Mouse (Mus musculus) lung, embryonic 16.5 days (tissue): ENCODE data around the gene Vps8. TPM values are rescaled to one million over a fixed set of nuclear protein-coding genes. Genes with fewer than 3 reads are reported as not detected.

ENCODE experiments used
- ATAC-seq: fragments of 200-750 bp; cut with Nextera tagmentation; 2 replicates; pipeline ENCODE4 v1.8.0; 2017; ENCODE audit warnings: low read depth, mild to moderate bottlenecking, moderate library complexity
- H3K27ac ChIP-seq: fragments of 300-500 bp; sonication (generic); 2 replicates; pipeline ENCODE4 v1.5.1; 2014; ENCODE audit warnings: mild to moderate bottlenecking, control low read depth, low read length
- H3K27me3 ChIP-seq: fragments of 300-500 bp; sonication (generic); 2 replicates; pipeline ENCODE4 v1.6.1; 2014; ENCODE audit warnings: low read depth, low read length, mixed read lengths; ENCODE audit not compliant: control insufficient read depth, insufficient read depth
- H3K36me3 ChIP-seq: fragments of 300-500 bp; sonication (generic); 2 replicates; pipeline ENCODE4 v1.6.1; 2014; ENCODE audit warnings: low read length; ENCODE audit not compliant: control insufficient read depth, insufficient read depth
- H3K4me1 ChIP-seq: fragments of 300-500 bp; sonication (generic); replicated peaks from 2 replicates; pipeline ENCODE4 v1.6.1; 2014; ENCODE audit warnings: low read length, mixed read lengths; ENCODE audit not compliant: control insufficient read depth, insufficient read depth
- H3K4me2 ChIP-seq: fragments of 300-500 bp; sonication (generic); 2 replicates; pipeline ENCODE4 v1.6.1; 2014; ENCODE audit warnings: low read depth, low read length, control low read depth
- H3K4me3 ChIP-seq: fragments of 300-500 bp; sonication (generic); 2 replicates; pipeline ENCODE4 v1.5.1; 2014; ENCODE audit warnings: mild to moderate bottlenecking, low read length, control low read depth
- H3K9ac ChIP-seq: fragments of 300-500 bp; sonication (generic); 2 replicates; pipeline ENCODE4 v1.6.1; 2014; ENCODE audit warnings: low read length, control low read depth
- H3K9me3 ChIP-seq: fragments of 300-500 bp; sonication (generic); 2 replicates; pipeline ENCODE4 v1.6.1; 2016; ENCODE audit warnings: low read length; ENCODE audit not compliant: control insufficient read depth
- WGBS: fragments of 180-500 bp; shearing (Covaris S2); extraction: QIAGEN DNeasy Blood & Tissue Kit; methylation state at CpG from one replicate; pipeline ENCODE4 v1.1.7; 2014; 5-methylcytosine and 5-hydroxymethylcytosine counted together
- polyA plus RNA-seq: library from polyadenylated mRNA; unstranded; fragments of >200 nt; fragmentation: Nextera tagmentation; extraction: Ambion mirVana; gene quantifications from 2 replicates; pipeline ENCODE4 v1.2.1, GENCODE M21; 2015

Vps8 gene
- polyA plus RNA-seq, 1 experiment from 2014 or later: 16.4 TPM

DNA sequence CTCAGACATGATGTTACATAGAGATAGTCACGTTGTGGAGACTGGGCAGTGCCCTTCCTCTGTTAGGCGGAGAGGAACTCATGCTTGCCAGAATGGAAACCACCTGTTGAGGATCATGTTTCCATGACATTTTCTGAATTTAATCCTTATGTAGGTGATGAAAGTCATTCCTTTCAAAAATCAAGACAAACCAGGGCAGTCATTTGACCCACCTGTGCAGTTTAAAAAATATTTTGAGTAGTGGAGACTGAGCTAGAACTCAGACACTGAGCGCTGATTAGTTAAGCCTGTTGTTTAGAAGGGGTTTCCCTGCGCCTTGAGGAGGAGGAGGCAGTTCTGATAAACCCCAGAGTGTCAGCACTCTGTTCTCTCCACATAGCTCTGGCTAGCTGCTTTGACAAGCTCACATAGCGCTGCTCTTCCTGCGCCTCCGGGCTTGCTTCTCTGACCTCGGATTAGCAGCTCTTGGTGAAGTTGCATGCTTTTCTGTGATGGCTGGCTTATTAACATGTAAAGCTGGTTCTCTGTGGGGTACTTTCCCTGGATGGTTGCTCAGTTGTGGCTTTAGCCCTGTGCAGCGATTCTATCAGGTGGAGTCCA lies 22.2 kb downstream of the Vps8 start:
- H3K9ac ChIP-seq: no peak overlapping the region
- ATAC-seq: no peak
- no peaks in the 10 kb centered on the region; the same call in 1 of the 2 replicates for H3K36me3 ChIP-seq
- no peak overlapping the region for H3K4me2 ChIP-seq
- H3K27me3 ChIP-seq: no peaks in the 10 kb centered on the region
- H3K27ac ChIP-seq: no peak overlapping the region
- H3K4me1 ChIP-seq: no peaks in the 10 kb centered on the region
- 56% methylated on average over 9 of the region's 9 CpGs for WGBS
- H3K9me3 ChIP-seq: no peaks in the 10 kb centered on the region
- H3K4me3 ChIP-seq: no peak overlapping the region

DNA sequence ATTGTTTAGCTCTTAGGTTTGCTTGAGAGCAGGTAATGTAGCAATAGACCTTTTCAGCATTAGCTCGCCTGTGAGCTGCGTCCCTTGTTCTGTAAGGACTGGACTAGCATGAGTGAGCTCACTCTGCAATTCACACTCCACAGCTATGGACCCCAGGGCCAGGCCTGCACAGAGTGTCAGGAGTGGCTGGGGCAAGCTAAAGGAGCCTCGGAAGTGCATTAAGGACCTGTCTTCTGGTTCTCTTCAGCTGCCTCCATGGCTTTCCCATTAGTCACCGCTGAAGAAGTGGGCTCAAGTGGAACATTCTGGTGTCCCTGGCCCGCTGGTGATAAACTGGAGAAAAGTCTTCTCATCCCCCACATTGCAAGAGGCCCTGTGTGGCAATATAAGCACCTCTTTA lies 24.5 kb downstream of the Vps8 start:
- Histone ChIP-seq H3K4me1 (no peaks in the 10 kb centered on the region), H3K27ac (no peak overlapping the region), H3K4me2 (no peak overlapping the region), H3K9me3 (no peaks in the 10 kb centered on the region), H3K4me3 (no peak overlapping the region), H3K9ac (no peak overlapping the region), H3K36me3 (no peaks in the 10 kb centered on the region; the same call in 1 of the 2 replicates), H3K27me3 (no peaks in the 10 kb centered on the region)
- 0 out of 2 replicates have a peak, but pooled peaks have one; percentile 36 for ATAC-seq
- 73% methylated on average over 5 of the region's 5 CpGs for WGBS

DNA sequence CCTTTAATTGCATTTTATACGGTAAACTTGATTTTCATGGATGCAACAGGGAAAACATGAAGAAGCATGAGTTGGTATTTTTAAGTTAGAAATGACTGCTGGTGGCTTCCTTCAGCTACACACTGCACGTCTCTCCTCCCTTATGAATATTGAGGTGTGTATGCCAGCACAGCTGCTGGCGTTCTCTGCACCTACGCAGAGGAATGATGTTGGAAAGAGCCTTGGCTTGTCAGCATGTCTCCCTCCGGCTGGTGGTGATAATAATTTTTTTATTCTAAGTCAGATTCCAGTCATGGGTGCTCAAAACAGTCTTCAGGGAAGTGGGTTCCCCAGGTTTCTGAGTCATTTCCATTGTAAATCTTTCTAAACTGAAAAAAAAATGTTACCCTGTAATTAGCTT lies 25.5 kb downstream of the Vps8 start:
- H3K27ac ChIP-seq: no peak overlapping the region
- H3K27me3 ChIP-seq: no peaks in the 10 kb centered on the region
- H3K9me3 ChIP-seq: no peaks in the 10 kb centered on the region
- no peaks in the 10 kb centered on the region; the same call in 1 of the 2 replicates for H3K36me3 ChIP-seq
- no peak for ATAC-seq
- H3K4me1 ChIP-seq: no peaks in the 10 kb centered on the region
- no peak overlapping the region for H3K4me3 ChIP-seq
- H3K4me2 ChIP-seq: no peak overlapping the region
- 82% methylated on average over 5 of the region's 5 CpGs for WGBS
- H3K9ac ChIP-seq: no peak overlapping the region

DNA sequence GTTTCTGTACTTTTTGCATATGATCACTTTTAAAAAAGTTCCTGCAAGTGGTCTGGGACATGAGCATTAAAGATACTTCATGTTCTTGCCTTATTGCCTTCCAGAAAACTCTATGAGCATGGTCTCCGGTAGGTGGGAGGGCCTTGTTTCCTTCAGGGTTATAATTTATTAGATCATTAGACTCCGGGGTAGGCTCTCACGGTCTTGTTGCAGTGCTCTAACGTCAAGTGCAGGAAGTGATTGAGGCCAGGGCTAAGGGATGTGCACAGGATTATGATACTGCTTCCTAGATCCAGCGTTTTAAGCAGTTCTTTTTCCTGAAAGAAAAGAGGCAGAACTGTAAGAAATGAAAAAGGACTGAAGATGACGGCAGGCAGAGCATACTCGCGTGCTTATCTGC lies 27.0 kb downstream of the Vps8 start:
- Histone ChIP-seq H3K4me1 (no peaks in the 10 kb centered on the region), H3K9ac (no peak overlapping the region), H3K9me3 (no peaks in the 10 kb centered on the region), H3K27ac (no peak overlapping the region), H3K4me3 (no peak overlapping the region), H3K4me2 (no peak overlapping the region), H3K36me3 (no peaks in the 10 kb centered on the region), H3K27me3 (no peaks in the 10 kb centered on the region)
- WGBS: 54% methylated on average over 8 of the region's 8 CpGs
- ATAC-seq: no peak

DNA sequence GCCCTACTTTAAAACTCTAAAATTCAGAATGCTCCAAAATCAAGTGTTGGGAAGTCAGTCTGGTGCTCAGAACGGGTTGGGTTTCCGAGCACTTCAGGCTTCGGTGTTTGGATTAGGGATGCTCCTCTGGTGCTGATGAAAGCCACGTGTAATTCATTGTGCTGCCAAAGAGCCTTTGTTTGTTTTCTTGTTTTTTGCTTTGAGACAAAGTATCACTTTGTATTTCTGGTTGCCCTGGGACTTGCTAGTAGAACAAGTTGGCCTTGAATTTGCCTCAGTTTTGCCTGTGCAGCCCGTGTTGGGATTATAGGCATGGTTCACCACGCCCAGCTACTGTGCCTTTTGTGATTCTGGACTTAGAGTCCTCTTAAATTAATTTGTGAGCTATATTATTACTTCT lies 29.7 kb downstream of the Vps8 start:
- Histone ChIP-seq H3K27me3 (no peaks in the 10 kb centered on the region), H3K36me3 (peaks cover 2% of the 10 kb centered on the region; the same call in 1 of the 2 replicates), H3K4me1 (no peaks in the 10 kb centered on the region), H3K27ac (no peak overlapping the region), H3K4me2 (no peak overlapping the region), H3K9ac (no peak overlapping the region), H3K4me3 (no peak overlapping the region), H3K9me3 (no peaks in the 10 kb centered on the region)
- ATAC-seq: no peak
- 74% methylated on average over 6 of the region's 6 CpGs for WGBS

DNA sequence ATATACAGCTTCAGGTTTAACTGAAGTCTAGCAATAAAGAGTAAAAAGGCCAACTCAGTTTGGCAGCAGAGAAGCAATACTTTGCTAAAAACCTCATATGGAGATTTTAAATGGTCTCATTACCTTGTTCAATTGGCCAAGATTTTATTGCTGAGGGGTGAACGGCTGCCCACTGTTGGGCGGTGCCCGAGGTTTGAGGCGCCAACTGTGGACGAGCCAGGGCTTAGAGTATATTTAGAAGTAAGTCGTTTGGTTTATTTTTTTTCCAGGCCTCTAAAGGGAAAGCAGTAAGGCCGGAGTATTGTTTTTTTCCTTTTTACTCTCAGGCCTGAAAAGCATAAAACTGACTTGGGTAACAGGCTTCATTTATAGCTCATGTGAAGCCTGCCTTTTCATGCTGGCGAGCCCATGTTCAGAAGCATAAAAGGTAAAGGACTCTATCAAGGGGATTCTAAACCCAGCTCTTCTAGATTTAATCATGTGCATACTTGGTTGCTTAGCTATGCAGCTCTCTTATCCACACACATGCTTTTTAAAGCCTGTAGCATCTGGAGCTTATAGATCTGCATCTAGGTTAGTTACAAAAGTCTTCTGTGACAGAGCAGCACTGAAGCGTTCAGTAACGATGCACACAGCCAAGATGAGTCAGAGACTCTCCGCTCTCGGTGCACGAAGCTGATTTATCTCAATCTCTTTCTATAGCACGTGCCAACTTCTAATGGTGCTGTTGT lies 34.9 kb downstream of the Vps8 start:
- WGBS: 76% methylated on average over 14 of the region's 14 CpGs
- no peaks in the 10 kb centered on the region for H3K27me3 ChIP-seq
- H3K4me2 ChIP-seq: no peak overlapping the region
- ATAC-seq: no peak
- no peaks in the 10 kb centered on the region for H3K4me1 ChIP-seq
- no peaks in the 10 kb centered on the region for H3K9me3 ChIP-seq
- no peak overlapping the region for H3K27ac ChIP-seq
- no peak overlapping the region for H3K9ac ChIP-seq
- peaks cover 2% of the 10 kb centered on the region; the same call in 1 of the 2 replicates for H3K36me3 ChIP-seq
- H3K4me3 ChIP-seq: no peak overlapping the region

DNA sequence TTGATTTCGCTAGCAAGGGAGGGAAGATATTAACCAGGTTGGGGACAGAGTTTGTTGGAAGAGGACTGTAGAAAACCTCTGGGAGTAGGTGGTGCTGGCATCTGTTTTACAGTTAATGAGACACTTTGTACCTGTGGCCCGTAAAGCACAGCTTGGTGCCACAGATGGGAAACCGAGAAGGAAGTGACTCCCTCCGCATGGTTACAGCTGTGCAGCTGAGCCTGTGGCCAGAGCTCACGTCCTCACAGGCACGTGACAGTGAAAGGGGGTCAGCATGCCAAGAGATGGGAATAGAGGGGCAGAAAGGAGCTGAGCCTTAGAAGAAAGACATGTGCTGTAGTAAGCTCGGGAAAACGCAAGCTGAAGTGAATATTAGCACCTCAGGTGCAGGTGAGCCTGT lies 43.0 kb downstream of the Vps8 start:
- H3K4me3 ChIP-seq: no peak overlapping the region
- no peak overlapping the region for H3K9ac ChIP-seq
- H3K4me1 ChIP-seq: no peaks in the 10 kb centered on the region
- H3K4me2 ChIP-seq: no peak overlapping the region
- no peak overlapping the region for H3K27ac ChIP-seq
- no peaks in the 10 kb centered on the region for H3K9me3 ChIP-seq
- ATAC-seq: no peak
- H3K36me3 ChIP-seq: peaks cover 7% of the 10 kb centered on the region
- no peaks in the 10 kb centered on the region for H3K27me3 ChIP-seq
- 71% methylated on average over 8 of the region's 8 CpGs for WGBS

DNA sequence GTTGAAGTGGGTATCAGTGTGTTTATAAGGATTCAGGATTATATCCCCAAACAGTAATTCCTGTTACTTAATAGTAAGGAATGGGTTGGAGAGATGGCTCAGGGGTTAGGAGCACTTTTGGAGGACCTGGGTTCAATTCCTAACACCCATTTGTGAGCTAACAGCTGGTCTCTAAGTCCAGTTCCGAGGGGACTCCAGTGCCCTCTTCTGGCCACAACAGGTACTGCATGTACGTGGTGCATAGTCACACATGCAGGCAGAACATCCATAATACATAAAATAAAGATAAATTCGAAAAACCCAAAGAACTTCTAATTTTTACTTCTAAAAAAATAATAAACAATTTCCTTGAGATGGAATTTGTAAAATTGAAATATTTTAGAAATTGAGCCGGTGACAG lies 47.5 kb downstream of the Vps8 start:
- Histone ChIP-seq H3K4me2 (no peak overlapping the region), H3K27ac (no peak overlapping the region), H3K9me3 (no peaks in the 10 kb centered on the region), H3K4me3 (no peak overlapping the region), H3K9ac (no peak overlapping the region), H3K4me1 (no peaks in the 10 kb centered on the region), H3K36me3 (peaks cover 7% of the 10 kb centered on the region), H3K27me3 (no peaks in the 10 kb centered on the region)
- no peak for ATAC-seq
- WGBS: 86% methylated on average over 4 of the region's 4 CpGs

DNA sequence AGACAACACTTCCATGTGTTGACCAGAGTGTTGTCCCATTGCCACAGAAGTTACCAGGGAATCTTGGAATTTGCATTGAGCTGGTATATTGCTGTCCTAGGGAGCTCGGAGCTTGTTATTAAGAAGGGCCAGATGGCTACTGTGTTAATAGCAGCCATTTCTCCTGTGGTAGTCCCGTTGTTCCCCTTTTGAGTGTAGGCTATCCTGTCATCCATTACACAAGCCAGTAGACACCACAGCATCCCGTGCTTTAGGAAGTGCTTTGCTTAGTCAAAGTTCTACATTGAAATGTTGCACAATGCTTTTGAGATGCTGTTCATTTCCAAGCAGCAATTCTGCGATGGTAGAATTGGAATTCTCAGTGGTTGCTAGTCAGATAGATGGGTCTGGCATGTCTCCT lies 54.2 kb downstream of the Vps8 start:
- Histone ChIP-seq H3K4me2 (no peak overlapping the region), H3K36me3 (no peaks in the 10 kb centered on the region; the same call in 1 of the 2 replicates), H3K4me1 (no peaks in the 10 kb centered on the region), H3K27me3 (no peaks in the 10 kb centered on the region), H3K9me3 (no peaks in the 10 kb centered on the region), H3K4me3 (no peak overlapping the region), H3K9ac (no peak overlapping the region), H3K27ac (no peak overlapping the region)
- WGBS: 88% methylated on average over 4 of the region's 4 CpGs
- ATAC-seq: no peak
